Mouse (Mus musculus): ENCODE data around the gene Il23r.
A peak's percentile ranks its signal among the peaks of the same experiment; 100 is the strongest.
"Not testable (repeated sequence)": the region's sequence is repeated elsewhere in the genome, so short reads cannot be mapped to it uniquely, and the experiment has no call there.

The Il23r gene

GRCm38 (mm10) chr6:67491755-67492154 lies at the start of gene Il23r:
Gene Il23r, minus strand, starts transcription at chr6:67491855.
- DNase-seq (ENCODE audit: low spot score in 2 of 2) = no peak

GRCm38 (mm10) chr6:67535777-67536054 lies 44.1 kb upstream of the Il23r start, which contains the start of gene Tacstd2:
Gene Tacstd2, minus strand, starts transcription at chr6:67535796.
- DNase-seq (ENCODE audit: low spot score in 2 of 2) = no peak

GRCm38 (mm10) chr6:67535005-67535776 lies 43.5 kb upstream of the Il23r start:
- DNase-seq (ENCODE audit: low spot score in 2 of 2) = peak in 1 of 2 experiments; percentile 54

DNA sequence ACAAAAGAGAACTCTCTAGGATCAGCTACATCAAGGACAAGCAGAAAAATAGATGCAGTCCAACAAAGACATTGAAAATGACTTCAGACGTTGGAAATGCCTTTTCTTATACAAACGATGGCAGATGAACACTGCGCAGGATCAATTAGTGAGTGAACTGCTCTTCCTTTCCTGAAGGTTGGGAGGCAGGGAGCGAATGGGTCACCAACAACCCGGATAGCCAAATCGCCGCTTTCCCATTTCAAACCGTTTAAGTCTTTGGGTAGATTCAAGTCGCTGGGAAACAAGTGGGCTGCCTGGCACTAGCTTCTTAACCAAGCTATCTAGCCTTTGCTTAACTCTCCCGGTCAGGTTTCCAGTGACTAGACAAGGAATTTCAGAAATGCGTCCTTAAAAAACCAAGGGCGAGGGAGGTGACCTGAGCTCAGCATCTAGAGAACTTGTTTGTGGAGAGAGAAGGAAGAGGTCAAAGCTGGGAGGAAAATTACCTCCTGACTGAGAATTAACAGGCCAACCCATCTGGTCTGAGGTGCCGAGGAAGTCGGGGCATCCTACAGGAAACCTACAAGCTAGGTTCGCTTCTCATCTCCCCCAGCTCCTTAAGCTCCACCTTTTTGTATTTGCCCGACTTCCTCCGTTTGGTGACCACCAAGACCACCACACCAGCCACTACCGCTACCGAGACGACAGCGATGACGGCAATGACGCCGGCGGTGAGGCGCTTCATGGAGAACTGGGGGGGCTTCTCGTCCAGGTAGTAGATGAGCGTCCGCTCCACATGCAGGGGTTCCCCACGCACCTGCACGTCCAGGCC lies 42.7 kb upstream of the Il23r start:
- no peak for DNase-seq (ENCODE audit: low spot score in 2 of 2)

DNA sequence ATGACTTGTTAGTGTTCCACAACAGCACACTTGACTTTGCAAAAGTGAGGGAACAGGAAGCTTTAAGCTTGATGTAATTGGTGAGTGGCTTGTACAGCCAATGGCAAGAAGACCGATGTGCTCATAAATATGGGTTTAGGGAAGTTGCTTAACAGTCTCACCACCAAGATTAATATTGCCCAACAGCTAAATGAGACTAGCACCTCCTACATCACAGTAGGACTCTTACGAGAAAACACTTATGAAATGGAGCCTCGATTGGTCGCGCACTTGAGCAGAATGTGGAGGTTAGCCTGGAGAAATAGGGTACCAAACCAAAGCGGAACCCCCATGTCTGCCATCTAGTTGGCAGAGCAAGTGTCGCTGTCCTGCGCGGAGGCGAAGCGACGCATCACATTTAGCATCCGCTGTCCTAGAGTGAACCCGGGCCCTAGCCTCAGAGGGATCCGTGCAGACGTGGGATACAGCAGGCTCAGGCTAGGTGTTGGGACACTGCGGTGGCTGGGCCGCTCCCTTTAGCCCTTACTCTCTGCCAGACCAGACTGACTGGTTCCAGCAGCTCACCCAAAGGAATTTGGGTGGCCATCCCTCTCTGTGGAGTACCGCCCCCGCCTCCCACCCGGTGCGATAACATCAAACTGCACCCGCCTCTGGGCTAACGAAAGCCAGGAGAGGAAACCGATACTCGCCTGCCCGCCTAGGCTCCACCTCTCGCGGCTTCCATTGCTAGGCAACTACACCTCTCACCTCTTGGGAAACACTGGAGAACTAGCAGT lies 41.2 kb upstream of the Il23r start:
- DNase-seq (ENCODE audit: low spot score in 2 of 2) = peak in 1 of 2 experiments; percentile 32

- DNase-seq (ENCODE audit: low spot score in 2 of 2) = no peak
Measured at GRCm38 (mm10) chr6:67531822-67532162, 40.1 kb upstream of the Il23r start.

GRCm38 (mm10) chr6:67530992-67531821 lies 39.6 kb upstream of the Il23r start:
- peak in 1 of 2 experiments; percentile 46 for DNase-seq (ENCODE audit: low spot score in 2 of 2)

GRCm38 (mm10) chr6:67526356-67526755 lies 34.7 kb upstream of the Il23r start:
- no peak for DNase-seq (ENCODE audit: low spot score in 2 of 2)

DNA sequence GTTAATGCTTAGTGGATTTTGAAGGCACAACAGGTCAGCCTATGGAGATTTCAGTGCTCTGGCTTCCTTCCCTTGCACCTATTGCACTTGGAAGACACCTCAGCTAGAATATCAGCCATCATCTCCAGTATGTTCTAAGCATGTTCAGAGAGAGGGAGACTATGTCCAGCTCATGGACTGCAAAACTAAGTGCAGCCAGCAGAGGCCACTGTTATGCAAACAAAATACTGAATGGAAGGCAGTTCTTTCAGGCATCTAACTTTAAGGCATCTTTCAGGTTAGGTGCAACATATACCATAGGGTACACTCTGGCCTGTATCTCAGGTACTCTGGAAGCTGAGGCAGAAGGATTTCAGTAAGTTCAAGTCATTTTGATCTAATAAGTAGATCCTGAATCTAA lies 19.1 kb upstream of the Il23r start:
- DNase-seq (ENCODE audit: low spot score in 2 of 2) = peak; percentile 31 to 63

- DNase-seq (ENCODE audit: low spot score in 2 of 2) = not testable (repeated sequence)
Measured at GRCm38 (mm10) chr6:67501938-67502337, 10.3 kb upstream of the Il23r start.

DNA sequence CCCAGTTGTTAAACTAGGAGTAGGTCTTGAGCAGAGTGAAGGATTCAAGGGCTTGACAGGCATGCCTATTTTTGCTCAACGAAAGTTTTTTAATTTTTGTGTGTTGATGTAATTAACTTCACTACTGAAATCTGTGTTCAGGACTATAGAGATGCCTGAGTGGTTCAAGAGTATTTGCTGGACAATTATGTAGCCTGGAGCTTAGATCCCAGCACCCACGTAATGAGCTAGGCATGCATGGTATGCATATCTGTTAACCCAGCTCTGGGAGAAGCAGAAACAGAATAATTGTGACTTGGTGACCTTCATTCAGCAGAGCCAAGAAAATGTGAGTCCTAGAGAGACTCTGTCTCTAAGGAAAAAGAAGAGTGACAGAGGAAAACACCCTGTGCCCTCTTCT lies 10.6 kb downstream of the Il23r start:
- DNase-seq (ENCODE audit: low spot score in 2 of 2) = no peak

GRCm38 (mm10) chr6:67471242-67471641 lies 20.4 kb downstream of the Il23r start:
- no peak for DNase-seq (ENCODE audit: low spot score in 2 of 2)

GRCm38 (mm10) chr6:67459424-67459823 lies 32.2 kb downstream of the Il23r start:
- DNase-seq (ENCODE audit: low spot score in 2 of 2) = no peak

DNA sequence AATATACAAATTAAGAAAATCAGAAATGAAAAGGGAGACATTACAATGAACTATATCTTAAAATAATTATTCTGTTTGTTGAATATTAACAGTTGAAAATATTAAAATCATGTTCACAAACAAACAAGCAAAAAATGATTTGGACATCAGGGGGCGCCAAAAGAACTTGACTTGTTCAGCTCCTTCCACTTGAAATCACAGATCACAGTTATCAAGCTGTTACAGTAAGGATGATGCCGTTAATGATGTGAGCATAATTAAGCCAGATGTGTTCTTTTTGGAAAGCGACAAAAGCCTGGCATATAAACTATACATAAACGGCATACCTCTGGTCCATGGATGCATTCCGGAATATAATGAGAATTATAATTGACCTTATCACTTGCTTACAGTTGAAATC lies 40.3 kb downstream of the Il23r start:
- DNase-seq (ENCODE audit: low spot score in 2 of 2) = peak in 1 of 2 experiments; percentile 32

DNA sequence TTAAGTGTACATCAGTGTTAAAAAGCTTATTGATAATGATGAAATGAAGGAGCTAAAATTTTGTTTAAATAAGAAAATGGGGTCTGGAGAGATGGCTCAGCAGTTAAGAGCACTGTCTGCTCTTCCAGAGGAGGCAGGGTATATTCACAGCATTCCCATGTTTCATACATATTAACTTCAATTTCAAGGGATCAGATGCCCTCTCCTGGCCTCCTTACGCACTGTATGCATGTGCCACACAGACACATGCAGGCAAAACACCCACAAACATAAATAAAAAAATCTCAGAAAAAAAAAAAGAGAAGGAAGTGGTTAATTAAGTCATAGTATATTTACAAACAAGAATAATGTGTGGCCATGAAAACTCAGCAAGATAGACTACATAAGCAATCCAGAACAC lies 45.8 kb downstream of the Il23r start:
- DNase-seq (ENCODE audit: low spot score in 2 of 2) = no peak

DNA sequence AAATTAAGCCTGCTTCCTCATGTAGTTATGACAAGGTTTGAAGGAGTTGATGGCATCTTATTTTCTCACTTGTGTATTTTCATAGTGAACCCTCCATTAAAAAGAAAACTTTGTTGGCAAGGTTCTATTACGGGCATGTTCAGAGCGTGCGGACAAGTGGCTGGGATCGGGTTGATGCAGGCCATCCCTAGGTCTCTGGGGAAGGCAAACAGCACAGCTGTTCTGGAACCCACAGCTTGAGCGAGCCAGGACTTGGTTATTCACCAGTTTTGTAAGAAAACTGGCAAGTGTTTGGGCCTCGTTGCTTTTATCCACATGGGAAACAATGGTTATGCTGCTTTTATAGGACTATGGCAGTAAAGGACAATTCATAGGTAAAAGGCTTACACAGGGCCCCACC lies 48.5 kb downstream of the Il23r start:
- DNase-seq (ENCODE audit: low spot score in 2 of 2) = no peak

DNA sequence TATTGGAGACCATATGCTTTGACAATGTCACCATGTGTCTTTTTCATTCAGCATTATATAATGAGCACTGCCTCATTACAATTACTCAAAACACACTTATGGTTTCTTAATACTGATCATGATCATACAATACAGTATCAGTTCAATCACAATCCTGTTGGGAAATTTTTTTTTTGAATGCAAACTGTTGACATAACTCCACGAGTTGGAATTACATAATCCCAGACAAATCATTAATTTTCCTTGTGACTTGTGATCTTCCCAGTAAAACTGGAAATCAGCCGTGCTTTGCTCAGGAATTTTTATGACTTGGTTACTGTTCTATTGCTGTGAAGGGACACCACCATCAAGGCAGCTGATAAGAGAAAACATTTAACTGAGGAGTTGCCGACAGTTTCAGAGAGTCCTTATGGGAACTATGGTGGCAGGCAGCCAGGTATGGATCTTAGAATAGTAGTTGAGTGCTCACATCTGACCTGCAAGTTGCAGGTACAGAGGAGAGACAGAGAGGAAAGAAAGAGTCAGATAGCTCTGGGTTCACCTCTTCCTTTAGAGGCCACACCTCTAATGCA lies 53.8 kb downstream of the Il23r start:
- no peak for DNase-seq (ENCODE audit: low spot score in 2 of 2)

GRCm38 (mm10) chr6:67437028-67437427 lies 54.6 kb downstream of the Il23r start:
- no peak for DNase-seq (ENCODE audit: low spot score in 2 of 2)

GRCm38 (mm10) chr6:67436295-67436694 lies 55.4 kb downstream of the Il23r start:
- DNase-seq (ENCODE audit: low spot score in 2 of 2) = no peak

- DNase-seq (ENCODE audit: low spot score in 2 of 2) = no peak
Measured at GRCm38 (mm10) chr6:67435711-67436110, 55.9 kb downstream of the Il23r start.

DNA sequence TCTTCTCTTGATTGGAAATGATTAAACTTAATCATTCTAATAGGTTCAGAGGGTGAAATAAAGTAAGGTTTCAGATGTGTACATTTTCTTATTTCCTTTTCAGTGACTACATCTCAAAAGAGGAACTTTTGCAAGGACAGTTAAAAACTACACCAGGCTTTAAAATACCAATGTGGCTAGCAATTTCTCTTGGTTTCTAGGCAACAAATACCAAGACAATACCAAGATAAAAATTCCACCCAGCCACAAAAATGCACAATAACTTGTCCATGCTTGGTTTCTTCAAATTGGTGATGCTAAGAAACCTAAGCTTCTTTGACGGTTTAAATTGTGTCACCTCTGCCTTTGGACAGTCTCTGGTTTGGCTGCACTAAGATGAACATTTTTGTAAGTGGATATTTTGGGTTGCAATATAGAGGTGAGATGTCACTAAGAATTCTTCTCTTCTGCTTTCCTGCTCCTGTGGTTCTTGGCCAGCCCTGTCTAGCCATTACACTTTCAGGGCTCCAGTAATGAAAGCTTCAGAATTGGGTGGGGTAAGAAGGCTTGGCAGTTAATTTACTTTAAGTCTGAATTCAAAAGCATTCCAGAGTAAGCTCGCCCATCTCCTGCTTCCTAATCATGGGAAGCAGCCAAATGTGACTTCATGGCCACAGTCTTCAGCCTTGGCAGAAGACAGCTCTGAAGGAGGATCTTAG lies 56.8 kb downstream of the Il23r start:
- no peak for DNase-seq (ENCODE audit: low spot score in 2 of 2)

Data from spleen, postnatal 10 days (tissue).